Mouse (Mus musculus) C2C12 (cell line): ENCODE measurements around the gene Rundc3b.

ENCODE experiments used
- CEBPB ChIP-seq: IDR thresholded peaks from one replicate; pipeline ENCODE4 v1.6.1; 2011; ENCODE audit warnings: low read depth, mild to moderate bottlenecking, control low read depth, moderate library complexity
- CTCF ChIP-seq: IDR thresholded peaks from one replicate; pipeline ENCODE4 v1.5.1; 2011; ENCODE audit not compliant: control insufficient read depth, insufficient read depth, insufficient read length
- FOSL1 ChIP-seq: IDR thresholded peaks from one replicate; pipeline ENCODE4 v1.8.0; 2011; ENCODE audit warnings: mild to moderate bottlenecking, low read length; ENCODE audit not compliant: poor library complexity, insufficient read depth, severe bottlenecking
- MAX ChIP-seq: IDR thresholded peaks from one replicate; pipeline ENCODE4 v1.6.1; 2011; ENCODE audit warnings: mild to moderate bottlenecking, control low read depth
- MYOG ChIP-seq: IDR thresholded peaks from one replicate; pipeline ENCODE4 v1.6.1; 2011; ENCODE audit not compliant: control insufficient read depth, insufficient read length; ENCODE audit errors: extremely low read depth
- USF1 ChIP-seq: IDR thresholded peaks from one replicate; pipeline ENCODE4 v1.6.1; 2011; ENCODE audit warnings: low read depth, mild to moderate bottlenecking, control low read depth, moderate library complexity

DNA sequence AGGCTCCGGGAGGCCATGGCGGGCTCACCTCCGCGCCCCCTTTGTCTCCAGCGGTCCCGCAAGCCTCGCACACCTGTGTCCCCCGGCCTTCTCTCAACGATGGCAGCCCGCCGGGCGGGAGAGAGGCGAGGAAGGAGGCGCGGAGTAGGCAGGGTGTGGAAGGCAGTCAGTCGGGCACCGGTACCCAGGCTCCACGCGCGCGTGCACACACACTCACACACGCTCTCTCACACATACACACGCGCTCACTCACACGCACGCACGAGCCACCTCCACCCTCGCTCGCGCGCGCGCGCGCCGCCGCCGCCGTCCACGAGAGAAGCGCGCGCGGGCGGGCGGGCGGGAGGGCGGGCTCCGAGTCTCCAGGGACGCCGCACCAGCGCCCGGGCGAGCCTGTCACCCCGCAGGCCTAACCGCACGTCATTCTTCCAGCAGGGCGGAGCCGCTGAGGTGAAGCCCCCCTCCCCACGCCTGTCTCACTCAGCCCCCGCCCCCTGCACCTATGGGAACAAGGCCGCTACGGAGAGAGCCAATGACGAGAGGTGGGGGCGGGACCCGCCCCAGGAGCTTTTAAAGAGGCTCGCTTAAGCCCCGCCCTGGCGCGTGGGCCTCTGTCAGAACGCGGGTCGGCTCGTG is at the start of gene Rundc3b:
- no peak for TF ChIP-seq FOSL1
- TF ChIP-seq CTCF, result no peak
- TF ChIP-seq USF1, result no peak
- no peak for TF ChIP-seq MAX
- TF ChIP-seq MYOG, result no peak
- no peak for TF ChIP-seq CEBPB
